Mouse (Mus musculus) midbrain, embryonic 12.5 days (tissue): Measurements from ENCODE around the gene Entpd8. TPM values are rescaled to one million over a fixed set of nuclear protein-coding genes. Genes with fewer than 3 reads are reported as not detected.

Experiments used
- ATAC-seq: fragments of 200-750 bp; cut with Nextera tagmentation; 2 replicates; pipeline ENCODE4 v1.8.0; 2017; ENCODE audit warnings: low read depth, moderate TSS enrichment, moderate library complexity; ENCODE audit not compliant: low FRiP score
- H3K27ac ChIP-seq: fragments of 300-500 bp; sonication (generic); replicated peaks from 2 replicates; pipeline ENCODE4 v1.5.1; 2016; ENCODE audit warnings: mild to moderate bottlenecking
- H3K27me3 ChIP-seq: fragments of 300-500 bp; sonication (generic); 2 replicates; pipeline ENCODE4 v1.6.1; 2016; ENCODE audit warnings: mild to moderate bottlenecking
- H3K36me3 ChIP-seq: fragments of 300-500 bp; sonication (generic); 2 replicates; pipeline ENCODE4 v1.6.1; 2016
- H3K4me1 ChIP-seq: fragments of 300-500 bp; sonication (generic); 2 replicates; pipeline ENCODE4 v1.6.1; 2016
- H3K4me2 ChIP-seq: fragments of 300-500 bp; sonication (generic); replicated peaks from 2 replicates; pipeline ENCODE4 v1.6.1; 2016; ENCODE audit warnings: mild to moderate bottlenecking, moderate library complexity
- H3K4me3 ChIP-seq: fragments of 300-500 bp; sonication (generic); 2 replicates; pipeline ENCODE4 v1.5.1; 2016; ENCODE audit warnings: mild to moderate bottlenecking
- H3K9ac ChIP-seq: fragments of 300-500 bp; sonication (generic); replicated peaks from 2 replicates; pipeline ENCODE4 v1.6.1; 2016; ENCODE audit warnings: mild to moderate bottlenecking, moderate library complexity
- H3K9me3 ChIP-seq: fragments of 300-500 bp; sonication (generic); 2 replicates; pipeline ENCODE4 v1.6.1; 2016; ENCODE audit warnings: mild to moderate bottlenecking
- WGBS: fragments of 180-500 bp; shearing (Covaris S2); methylation state at CpG from one replicate; pipeline ENCODE4 v1.1.7; 2016; 5-methylcytosine and 5-hydroxymethylcytosine counted together
- polyA plus RNA-seq: library from polyadenylated mRNA; unstranded; fragments of >200 nt; fragmentation: Nextera tagmentation; extraction: Ambion mirVana; gene quantifications from 2 replicates; pipeline ENCODE4 v1.2.1, GENCODE M21; 2016

Entpd8 gene
- polyA plus RNA-seq, 1 experiment from 2014 or later: not detected

- H3K9ac ChIP-seq: 0 out of 2 replicates have a peak overlapping the region, but pooled peaks have one; percentile 11
- H3K36me3 ChIP-seq: no peaks in the 10 kb centered on the region
- WGBS: 85% methylated on average over 3 of the region's 3 CpGs
- peaks cover 13% of the 10 kb centered on the region for H3K4me1 ChIP-seq
- no peaks in the 10 kb centered on the region for H3K9me3 ChIP-seq
- ATAC-seq: no peak
- no peak overlapping the region for H3K27ac ChIP-seq
- H3K4me3 ChIP-seq: no peak overlapping the region
- no peak overlapping the region for H3K4me2 ChIP-seq
- peaks cover 28% of the 10 kb centered on the region for H3K27me3 ChIP-seq
Observed at GRCm38 (mm10) chr2:25098005-25098615, 18.0 kb downstream of the Entpd8 start.

- Histone ChIP-seq H3K4me1 (peaks cover 13% of the 10 kb centered on the region), H3K27ac (0 out of 2 replicates have a peak overlapping the region, but pooled peaks have one; percentile 44), H3K9me3 (no peaks in the 10 kb centered on the region), H3K4me2 (no peak overlapping the region), H3K36me3 (no peaks in the 10 kb centered on the region), H3K9ac (0 out of 2 replicates have a peak overlapping the region, but pooled peaks have one; percentile 11), H3K4me3 (no peak overlapping the region), H3K27me3 (peaks cover 21% of the 10 kb centered on the region)
- ATAC-seq: peak; percentile 72
- WGBS: 43% methylated on average over 5 of the region's 5 CpGs
Observed at GRCm38 (mm10) chr2:25098956-25099355, 18.9 kb downstream of the Entpd8 start.

- Histone ChIP-seq H3K36me3 (no peaks in the 10 kb centered on the region), H3K4me1 (peaks cover 11% of the 10 kb centered on the region), H3K9ac (no peak overlapping the region), H3K27me3 (peaks cover 14% of the 10 kb centered on the region), H3K4me3 (no peak overlapping the region), H3K27ac (peak overlapping the region; percentile 44), H3K9me3 (no peaks in the 10 kb centered on the region), H3K4me2 (no peak overlapping the region)
- 53% methylated on average over 3 of the region's 3 CpGs for WGBS
- peak; percentile 61 for ATAC-seq
Observed at GRCm38 (mm10) chr2:25099703-25100102, 19.6 kb downstream of the Entpd8 start.

- Histone ChIP-seq H3K4me2 (no peak overlapping the region), H3K4me1 (peaks cover 8% of the 10 kb centered on the region), H3K27ac (no peak overlapping the region), H3K9ac (no peak overlapping the region), H3K4me3 (no peak overlapping the region), H3K36me3 (no peaks in the 10 kb centered on the region), H3K27me3 (peaks cover 10% of the 10 kb centered on the region; the same call in 1 of the 2 replicates), H3K9me3 (no peaks in the 10 kb centered on the region)
- no peak for ATAC-seq
- WGBS: 93% methylated on average over 2 of the region's 2 CpGs
Observed at GRCm38 (mm10) chr2:25104122-25104521, 24.0 kb downstream of the Entpd8 start.

DNA sequence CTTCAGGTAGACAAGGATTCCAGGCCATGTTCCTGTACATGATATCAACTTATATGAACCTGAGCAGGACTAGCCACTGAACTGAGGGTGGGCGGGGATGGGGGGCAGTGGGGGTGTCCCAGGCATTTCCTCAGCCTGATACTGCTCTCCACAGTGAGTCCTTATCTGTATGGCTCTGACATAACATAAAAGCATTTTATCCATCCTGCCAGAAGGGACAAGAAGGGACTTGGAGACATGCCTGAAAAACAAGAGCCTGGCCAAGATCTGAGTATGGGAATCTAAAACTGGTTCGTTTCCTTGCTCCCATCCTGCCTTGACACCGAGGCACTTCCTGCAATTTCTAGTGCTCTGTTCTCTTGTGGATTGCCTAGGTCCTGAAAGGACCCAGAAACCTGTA, 25.9 kb downstream of the Entpd8 start:
- Histone ChIP-seq H3K27me3 (peaks cover 10% of the 10 kb centered on the region; the same call in 1 of the 2 replicates), H3K27ac (no peak overlapping the region), H3K4me3 (no peak overlapping the region), H3K9me3 (no peaks in the 10 kb centered on the region), H3K4me1 (peaks cover 3% of the 10 kb centered on the region), H3K4me2 (no peak overlapping the region), H3K9ac (no peak overlapping the region), H3K36me3 (no peaks in the 10 kb centered on the region)
- no peak for ATAC-seq
- 79% methylated on average over 3 of the region's 3 CpGs for WGBS

DNA sequence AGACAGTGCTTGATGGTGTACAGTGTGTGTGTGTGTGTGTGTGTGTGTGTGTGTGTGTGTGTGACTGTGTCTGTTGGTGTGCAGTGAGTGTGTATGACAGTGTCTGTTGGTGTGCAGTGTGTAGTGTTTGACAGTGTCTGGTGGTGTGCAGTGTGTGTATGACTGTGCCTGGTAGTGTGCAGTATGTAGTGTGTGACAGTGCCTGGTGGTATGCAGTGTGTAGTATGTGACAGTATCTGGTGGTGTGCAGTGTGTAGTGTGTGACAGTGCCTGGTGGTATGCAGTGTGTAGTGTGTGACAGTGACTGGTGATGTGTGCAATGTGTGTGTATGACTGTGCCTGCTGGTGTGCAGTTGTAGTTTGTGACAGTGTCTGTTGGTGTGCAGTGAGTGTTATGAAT, 29.4 kb downstream of the Entpd8 start:
- Histone ChIP-seq H3K9ac (no peak overlapping the region), H3K4me2 (no peak overlapping the region), H3K27ac (no peak overlapping the region), H3K4me1 (peaks cover 9% of the 10 kb centered on the region), H3K36me3 (no peaks in the 10 kb centered on the region), H3K27me3 (peaks cover 10% of the 10 kb centered on the region; the same call in 1 of the 2 replicates), H3K4me3 (no peak overlapping the region), H3K9me3 (no peaks in the 10 kb centered on the region)
- ATAC-seq: no peak

DNA sequence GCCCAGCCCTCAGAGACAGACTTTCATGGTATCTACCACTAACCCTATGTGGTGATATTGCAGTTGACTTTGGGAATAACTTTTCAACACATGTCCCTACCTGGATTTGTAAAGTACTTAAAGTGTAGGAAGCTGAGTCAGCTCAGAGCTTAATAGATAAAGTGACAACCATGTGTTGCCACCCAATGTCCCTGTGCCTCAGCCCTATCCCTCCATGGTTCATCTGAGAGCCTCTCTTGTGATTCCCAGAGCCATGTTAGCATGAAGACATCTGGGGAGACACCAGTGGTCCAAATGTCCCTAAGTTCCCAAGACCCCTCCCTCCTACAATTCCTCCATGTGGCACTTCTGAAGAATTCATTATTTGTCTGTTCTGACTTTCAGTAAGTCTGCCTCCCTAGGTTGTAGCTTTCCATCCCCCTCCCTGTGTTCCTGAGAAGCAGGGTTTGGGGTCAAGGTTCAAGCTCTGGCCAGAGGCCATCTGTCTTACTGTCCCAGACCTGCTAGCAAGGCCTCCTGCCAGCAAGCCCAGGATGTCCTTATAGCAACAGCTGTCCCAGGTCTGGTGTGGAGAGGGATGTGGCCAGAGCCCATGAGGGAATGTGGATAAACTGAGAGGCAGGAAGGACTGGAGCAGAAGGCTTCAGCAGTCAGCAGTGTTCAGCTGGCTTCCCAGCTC, 30.5 kb downstream of the Entpd8 start:
- H3K4me1 ChIP-seq: peaks cover 12% of the 10 kb centered on the region
- H3K9me3 ChIP-seq: no peaks in the 10 kb centered on the region
- H3K36me3 ChIP-seq: no peaks in the 10 kb centered on the region
- no peak overlapping the region for H3K9ac ChIP-seq
- no peak overlapping the region for H3K4me2 ChIP-seq
- H3K4me3 ChIP-seq: no peak overlapping the region
- ATAC-seq: no peak
- no peak overlapping the region for H3K27ac ChIP-seq
- peaks cover 7% of the 10 kb centered on the region; the same call in 1 of the 2 replicates for H3K27me3 ChIP-seq

DNA sequence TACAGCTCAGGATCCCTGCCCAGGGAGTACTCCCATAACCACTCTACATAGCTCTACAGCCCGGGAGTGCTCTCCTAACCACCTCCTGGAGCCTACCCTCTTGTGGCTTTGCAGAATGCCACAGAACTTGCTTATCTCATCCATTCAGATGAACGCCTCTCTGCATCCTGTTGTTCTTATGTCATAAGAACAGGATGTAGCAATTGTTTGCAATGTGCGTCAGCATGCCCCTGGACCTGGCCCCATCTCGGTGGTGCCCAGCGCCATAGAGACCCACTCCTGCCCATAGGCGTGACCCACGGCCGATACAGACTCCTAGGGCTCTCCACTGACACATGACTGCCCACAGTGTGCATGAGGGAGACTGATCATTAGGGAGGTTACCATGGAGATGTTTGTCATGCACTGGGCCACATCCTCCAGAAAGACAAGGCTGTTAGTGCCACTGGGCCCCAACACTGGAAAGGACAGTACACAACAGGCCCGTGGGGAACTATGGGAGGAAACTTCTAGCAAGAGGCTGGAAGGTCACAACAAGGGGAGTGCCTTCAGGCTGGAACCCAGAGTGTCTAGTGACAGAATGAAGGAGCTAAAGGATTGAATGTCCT, 31.2 kb downstream of the Entpd8 start:
- Histone ChIP-seq H3K4me3 (no peak overlapping the region), H3K36me3 (no peaks in the 10 kb centered on the region), H3K4me2 (no peak overlapping the region), H3K27ac (no peak overlapping the region), H3K9me3 (no peaks in the 10 kb centered on the region), H3K27me3 (peaks cover 7% of the 10 kb centered on the region; the same call in 1 of the 2 replicates), H3K4me1 (peaks cover 13% of the 10 kb centered on the region), H3K9ac (no peak overlapping the region)
- no peak for ATAC-seq
- WGBS: 57% methylated on average over 9 of the region's 9 CpGs

DNA sequence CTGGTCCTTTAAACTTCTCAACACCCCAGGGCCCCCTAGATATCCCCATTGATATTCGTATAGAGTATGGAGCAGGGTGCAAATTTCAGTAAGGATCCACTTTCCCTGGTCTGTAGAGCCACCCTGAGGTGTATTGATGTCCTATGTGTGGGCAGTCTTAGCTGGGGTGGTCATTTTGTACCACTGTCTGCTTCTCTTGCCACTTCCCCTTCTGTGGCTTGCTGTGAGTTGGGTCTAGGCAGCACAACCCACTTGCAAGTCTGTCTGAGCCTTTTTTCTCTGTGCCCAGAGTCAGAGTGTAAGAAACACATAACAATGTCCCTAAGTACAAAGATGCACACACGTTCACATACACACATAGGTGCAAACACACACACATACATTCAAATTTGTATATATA, 34.2 kb downstream of the Entpd8 start:
- no peaks in the 10 kb centered on the region for H3K27me3 ChIP-seq
- H3K9me3 ChIP-seq: no peaks in the 10 kb centered on the region
- no peak overlapping the region for H3K27ac ChIP-seq
- no peaks in the 10 kb centered on the region for H3K36me3 ChIP-seq
- H3K4me3 ChIP-seq: no peak overlapping the region
- no peak for ATAC-seq
- peaks cover 13% of the 10 kb centered on the region for H3K4me1 ChIP-seq
- no peak overlapping the region for H3K9ac ChIP-seq
- H3K4me2 ChIP-seq: no peak overlapping the region
- 80% methylated on average over 2 of the region's 2 CpGs for WGBS

- H3K36me3 ChIP-seq: no peaks in the 10 kb centered on the region
- peaks cover 4% of the 10 kb centered on the region; the same call in 1 of the 2 replicates for H3K27me3 ChIP-seq
- WGBS: 54% methylated on average over 2 of the region's 2 CpGs
- no peak for ATAC-seq
- H3K9me3 ChIP-seq: no peaks in the 10 kb centered on the region
- no peak overlapping the region for H3K4me2 ChIP-seq
- H3K4me1 ChIP-seq: peaks cover 13% of the 10 kb centered on the region
- no peak overlapping the region for H3K9ac ChIP-seq
- H3K27ac ChIP-seq: no peak overlapping the region
- H3K4me3 ChIP-seq: no peak overlapping the region
Observed at GRCm38 (mm10) chr2:25115442-25115841, 35.3 kb downstream of the Entpd8 start.

- 87% methylated on average over 7 of the region's 7 CpGs for WGBS
- Histone ChIP-seq H3K36me3 (no peaks in the 10 kb centered on the region), H3K4me3 (no peak overlapping the region), H3K9ac (no peak overlapping the region), H3K4me2 (no peak overlapping the region), H3K27me3 (peaks cover 34% of the 10 kb centered on the region), H3K27ac (no peak overlapping the region), H3K9me3 (no peaks in the 10 kb centered on the region), H3K4me1 (peaks cover 19% of the 10 kb centered on the region)
- ATAC-seq: no peak
Observed at GRCm38 (mm10) chr2:25120963-25121362, 40.9 kb downstream of the Entpd8 start.

DNA sequence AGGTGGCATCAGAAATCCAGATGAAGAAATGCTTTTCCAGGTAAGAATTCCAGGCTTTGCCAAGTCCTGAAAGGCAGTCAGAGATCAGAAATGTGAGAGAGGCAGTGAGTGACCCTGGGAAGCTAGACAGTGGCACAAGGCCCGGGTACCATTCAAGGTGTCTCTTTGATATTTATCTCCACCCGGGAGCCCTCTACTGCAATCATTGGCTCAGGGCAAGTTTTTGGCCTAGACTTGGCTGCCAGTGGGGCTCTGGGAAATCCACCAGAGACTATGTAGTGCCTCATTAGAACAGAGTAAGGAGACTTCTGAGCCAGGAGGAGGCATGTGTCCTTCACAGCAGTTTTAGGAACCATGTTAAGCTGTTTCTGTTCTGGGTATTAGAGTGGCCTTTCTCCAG, 42.6 kb downstream of the Entpd8 start:
- Histone ChIP-seq H3K27ac (no peak overlapping the region), H3K27me3 (peaks cover 34% of the 10 kb centered on the region), H3K9me3 (no peaks in the 10 kb centered on the region), H3K4me1 (peaks cover 35% of the 10 kb centered on the region), H3K9ac (no peak overlapping the region), H3K4me3 (no peak overlapping the region), H3K4me2 (no peak overlapping the region), H3K36me3 (no peaks in the 10 kb centered on the region)
- no peak for ATAC-seq
- 79% methylated on average over 2 of the region's 2 CpGs for WGBS
